Mouse (Mus musculus): ENCODE results near the gene Pxylp1. TPM values are rescaled to one million over a fixed set of nuclear protein-coding genes. Genes with fewer than 3 reads are reported as not detected.

Pxylp1 gene
- polyA plus RNA-seq, 1 experiment from 2014 or later = 29.7 TPM

- 90% methylated on average over 5 of the region's 5 CpGs for WGBS
- no peak overlapping the region for H3K27ac ChIP-seq
Observed at GRCm38 (mm10) chr9:96869542-96869941, 22.9 kb downstream of the Pxylp1 start.

DNA sequence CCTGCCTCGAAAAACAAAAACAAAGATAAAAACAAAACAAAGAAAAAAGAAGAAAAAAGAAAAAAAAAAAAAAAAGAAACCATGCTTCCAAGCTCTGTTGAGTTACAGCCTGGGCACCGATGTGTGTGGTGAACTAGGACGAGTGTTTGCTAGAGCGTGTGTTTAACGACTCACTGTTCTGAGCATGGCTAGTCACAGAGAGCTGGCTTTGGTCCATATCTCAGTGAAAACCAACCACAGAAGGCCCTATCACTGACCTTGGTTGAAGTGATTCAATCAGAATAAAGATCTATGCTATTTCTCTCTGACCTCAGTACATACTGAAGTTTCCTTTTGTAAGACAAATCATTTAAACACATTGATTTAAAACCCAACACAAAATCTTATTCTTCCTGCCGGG lies 23.9 kb downstream of the Pxylp1 start:
- Histone ChIP-seq H3K27ac (no peak overlapping the region), H3K9ac (no peak overlapping the region), H3K4me2 (no peak overlapping the region), H3K36me3 (no peaks in the 10 kb centered on the region), H3K4me1 (no peaks in the 10 kb centered on the region), H3K9me3 (peaks cover 4% of the 10 kb centered on the region; the same call in 1 of the 2 replicates), H3K4me3 (replicated peaks) (no peak overlapping the region), H3K27me3 (replicated peaks) (no peaks in the 10 kb centered on the region)
- WGBS = 71% methylated on average over 6 of the region's 6 CpGs
- ATAC-seq (ENCODE audit: insufficient read depth, low FRiP score, low read depth) = no peak

More at GRCm38 (mm10) chr9:96869542-96869941, 22.9 kb downstream of the Pxylp1 start:
- Histone ChIP-seq H3K9me3 (peaks cover 4% of the 10 kb centered on the region; the same call in 1 of the 2 replicates), H3K4me2 (no peak overlapping the region), H3K4me1 (no peaks in the 10 kb centered on the region), H3K9ac (no peak overlapping the region), H3K4me3 (replicated peaks) (no peak overlapping the region), H3K27me3 (replicated peaks) (no peaks in the 10 kb centered on the region), H3K36me3 (no peaks in the 10 kb centered on the region)
- ATAC-seq (ENCODE audit: insufficient read depth, low FRiP score, low read depth) = no peak

GRCm38 (mm10) chr9:96867165-96867564 lies 25.3 kb downstream of the Pxylp1 start:
- Histone ChIP-seq H3K4me3 (replicated peaks) (no peak overlapping the region), H3K4me2 (no peak overlapping the region), H3K27me3 (replicated peaks) (no peaks in the 10 kb centered on the region), H3K9ac (no peak overlapping the region), H3K27ac (no peak overlapping the region), H3K4me1 (no peaks in the 10 kb centered on the region; the same call in 1 of the 2 replicates), H3K36me3 (no peaks in the 10 kb centered on the region), H3K9me3 (no peaks in the 10 kb centered on the region)
- 75% methylated on average over 7 of the region's 7 CpGs for WGBS
- ATAC-seq (ENCODE audit: insufficient read depth, low FRiP score, low read depth) = no peak

DNA sequence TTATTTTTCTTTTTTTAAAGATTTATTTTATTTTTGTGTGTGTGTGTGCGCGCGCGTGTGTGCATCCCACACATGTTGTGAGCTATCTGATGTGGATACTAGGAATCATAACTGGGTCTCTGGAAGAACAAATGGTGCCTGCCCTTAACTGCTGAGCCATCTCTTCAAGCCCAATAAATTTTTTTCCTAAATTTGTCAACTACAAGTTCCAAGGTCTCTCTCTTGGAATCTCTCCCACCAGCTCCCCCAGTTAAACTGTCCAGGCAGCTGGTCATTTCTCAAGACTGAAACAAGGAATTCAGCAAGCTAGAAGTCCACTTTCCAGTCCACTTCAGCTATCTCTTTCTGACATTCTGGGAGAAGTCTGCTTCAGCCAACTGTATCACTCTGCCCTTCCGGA lies 26.3 kb downstream of the Pxylp1 start:
- H3K9ac ChIP-seq = no peak overlapping the region
- H3K27me3 ChIP-seq (replicated peaks) = no peaks in the 10 kb centered on the region
- no peaks in the 10 kb centered on the region; the same call in 1 of the 2 replicates for H3K4me1 ChIP-seq
- WGBS = 95% methylated on average over 5 of the region's 5 CpGs
- ATAC-seq (ENCODE audit: insufficient read depth, low FRiP score, low read depth) = no peak
- H3K36me3 ChIP-seq = no peaks in the 10 kb centered on the region
- H3K4me2 ChIP-seq = no peak overlapping the region
- no peaks in the 10 kb centered on the region for H3K9me3 ChIP-seq
- no peak overlapping the region for H3K4me3 ChIP-seq (replicated peaks)
- H3K27ac ChIP-seq = no peak overlapping the region

- H3K4me3 ChIP-seq (replicated peaks) = no peak overlapping the region
- H3K36me3 ChIP-seq = no peaks in the 10 kb centered on the region
- whole genome bisulfite sequencing = 81% methylated on average over 16 of the region's 16 CpGs
- no peak overlapping the region for H3K9ac ChIP-seq
- no peak overlapping the region for H3K4me2 ChIP-seq
- H3K27ac ChIP-seq = no peak overlapping the region
- H3K27me3 ChIP-seq (replicated peaks) = no peaks in the 10 kb centered on the region
- peaks cover 4% of the 10 kb centered on the region; the same call in 1 of the 2 replicates for H3K4me1 ChIP-seq
- no peak for ATAC-seq (ENCODE audit: insufficient read depth, low FRiP score, low read depth)
- no peaks in the 10 kb centered on the region for H3K9me3 ChIP-seq
Observed at GRCm38 (mm10) chr9:96865473-96866050, 26.9 kb downstream of the Pxylp1 start.

- Histone ChIP-seq H3K9me3 (no peaks in the 10 kb centered on the region), H3K9ac (no peak overlapping the region), H3K36me3 (no peaks in the 10 kb centered on the region), H3K27me3 (replicated peaks) (no peaks in the 10 kb centered on the region), H3K4me3 (replicated peaks) (no peak overlapping the region), H3K4me2 (no peak overlapping the region), H3K27ac (no peak overlapping the region), H3K4me1 (peaks cover 4% of the 10 kb centered on the region; the same call in 1 of the 2 replicates)
- WGBS = 60% methylated on average over 3 of the region's 3 CpGs
- ATAC-seq (ENCODE audit: insufficient read depth, low FRiP score, low read depth) = no peak
Observed at GRCm38 (mm10) chr9:96863539-96863938, 28.9 kb downstream of the Pxylp1 start.

DNA sequence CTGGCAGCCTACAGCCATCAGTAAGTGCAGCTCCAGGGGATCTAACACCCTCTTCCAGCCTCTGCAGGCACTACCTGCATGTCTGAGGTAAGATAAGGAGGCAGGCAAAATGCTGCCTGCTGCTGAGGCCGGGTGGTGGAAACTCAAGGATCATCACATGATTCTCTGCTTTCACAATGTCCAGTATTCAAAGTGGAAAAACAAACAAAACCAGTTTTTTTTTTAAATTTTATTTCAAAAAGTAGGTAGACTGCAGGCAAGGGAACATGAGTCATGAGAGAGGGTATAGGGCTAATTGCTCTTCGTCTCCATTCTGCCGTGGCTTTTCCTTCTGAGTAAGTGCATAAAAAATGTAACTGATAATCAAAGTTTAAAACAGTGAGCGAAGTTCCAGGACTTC lies 29.6 kb downstream of the Pxylp1 start:
- Histone ChIP-seq H3K4me2 (no peak overlapping the region), H3K27ac (no peak overlapping the region), H3K36me3 (no peaks in the 10 kb centered on the region), H3K9ac (no peak overlapping the region), H3K27me3 (replicated peaks) (no peaks in the 10 kb centered on the region), H3K4me1 (peaks cover 4% of the 10 kb centered on the region; the same call in 1 of the 2 replicates), H3K9me3 (no peaks in the 10 kb centered on the region), H3K4me3 (replicated peaks) (no peak overlapping the region)
- no peak for ATAC-seq (ENCODE audit: insufficient read depth, low FRiP score, low read depth)
- 53% methylated on average over 4 of the region's 4 CpGs for WGBS

- 72% methylated on average over 10 of the region's 10 CpGs for WGBS
- ATAC-seq (ENCODE audit: insufficient read depth, low FRiP score, low read depth) = no peak
- peaks cover 4% of the 10 kb centered on the region; the same call in 1 of the 2 replicates for H3K4me1 ChIP-seq
Observed at GRCm38 (mm10) chr9:96861092-96861487, 31.4 kb downstream of the Pxylp1 start.

GRCm38 (mm10) chr9:96860380-96861091 lies 31.9 kb downstream of the Pxylp1 start:
- WGBS = 83% methylated on average over 5 of the region's 5 CpGs
- Histone ChIP-seq H3K27ac (peak overlapping the region; percentile 76), H3K4me2 (no peak overlapping the region), H3K36me3 (no peaks in the 10 kb centered on the region), H3K4me1 (peaks cover 4% of the 10 kb centered on the region; the same call in 1 of the 2 replicates), H3K9ac (no peak overlapping the region), H3K9me3 (no peaks in the 10 kb centered on the region), H3K27me3 (replicated peaks) (no peaks in the 10 kb centered on the region), H3K4me3 (replicated peaks) (no peak overlapping the region)
- no peak for ATAC-seq (ENCODE audit: insufficient read depth, low FRiP score, low read depth)

More at GRCm38 (mm10) chr9:96861092-96861487, 31.4 kb downstream of the Pxylp1 start:
- Histone ChIP-seq H3K9ac (no peak overlapping the region), H3K4me2 (no peak overlapping the region), H3K4me3 (replicated peaks) (no peak overlapping the region), H3K27me3 (replicated peaks) (no peaks in the 10 kb centered on the region), H3K36me3 (no peaks in the 10 kb centered on the region), H3K27ac (peak overlapping the region; percentile 76), H3K9me3 (no peaks in the 10 kb centered on the region)

DNA sequence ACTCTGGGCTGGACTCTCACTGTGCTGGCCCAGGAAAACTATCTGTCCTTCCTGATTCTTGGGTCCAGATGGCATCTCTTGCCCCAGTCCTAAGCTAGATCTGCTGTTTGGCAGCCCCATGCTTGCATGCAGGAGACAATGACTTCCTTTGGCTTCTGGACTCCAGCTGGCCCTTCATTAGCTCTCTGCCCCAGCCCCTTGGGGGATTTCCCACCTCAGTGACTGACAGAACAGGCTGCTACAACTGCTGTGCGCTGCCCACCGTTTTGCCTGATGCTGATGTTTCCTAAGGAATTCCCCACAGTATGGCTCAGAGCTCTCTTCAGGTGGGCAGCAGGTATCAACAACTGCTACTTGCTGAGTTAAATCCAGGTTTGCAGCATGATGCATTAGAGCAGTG lies 33.4 kb downstream of the Pxylp1 start:
- Histone ChIP-seq H3K4me2 (no peak overlapping the region), H3K27ac (no peak overlapping the region), H3K4me3 (replicated peaks) (no peak overlapping the region), H3K9me3 (no peaks in the 10 kb centered on the region), H3K4me1 (peaks cover 4% of the 10 kb centered on the region; the same call in 1 of the 2 replicates), H3K27me3 (replicated peaks) (no peaks in the 10 kb centered on the region), H3K9ac (no peak overlapping the region), H3K36me3 (no peaks in the 10 kb centered on the region)
- WGBS = 70% methylated on average over 2 of the region's 2 CpGs
- no peak for ATAC-seq (ENCODE audit: insufficient read depth, low FRiP score, low read depth)

GRCm38 (mm10) chr9:96857838-96858237 lies 34.6 kb downstream of the Pxylp1 start:
- Histone ChIP-seq H3K9ac (no peak overlapping the region), H3K27me3 (replicated peaks) (no peaks in the 10 kb centered on the region), H3K4me3 (replicated peaks) (no peak overlapping the region), H3K27ac (no peak overlapping the region), H3K4me1 (peaks cover 4% of the 10 kb centered on the region; the same call in 1 of the 2 replicates), H3K36me3 (no peaks in the 10 kb centered on the region), H3K9me3 (no peaks in the 10 kb centered on the region), H3K4me2 (no peak overlapping the region)
- 83% methylated on average over 4 of the region's 4 CpGs for WGBS
- no peak for ATAC-seq (ENCODE audit: insufficient read depth, low FRiP score, low read depth)
